Mouse (Mus musculus) embryonic facial prominence, embryonic 10.5 days (tissue): ENCODE results near the gene Socs5. TPM values are rescaled to one million over a fixed set of nuclear protein-coding genes. Genes with fewer than 3 reads are reported as not detected.

Source experiments
- DNase-seq: peaks from one replicate; pipeline ENCODE4 v3.0.0-alpha.2; 2017; ENCODE audit warnings: low spot score
- H3K27ac ChIP-seq: fragments of 300-500 bp; sonication (generic); replicated peaks from 2 replicates; pipeline ENCODE4 v1.5.1; 2016; ENCODE audit warnings: mild to moderate bottlenecking
- H3K27me3 ChIP-seq: fragments of 300-500 bp; sonication (generic); replicated peaks from 2 replicates; pipeline ENCODE4 v1.6.1; 2016; ENCODE audit warnings: low read depth, mild to moderate bottlenecking; ENCODE audit not compliant: poor library complexity, severe bottlenecking
- H3K36me3 ChIP-seq: fragments of 300-500 bp; sonication (generic); replicated peaks from 2 replicates; pipeline ENCODE4 v1.6.1; 2016; ENCODE audit warnings: mild to moderate bottlenecking, moderate library complexity
- H3K4me1 ChIP-seq: fragments of 300-500 bp; sonication (generic); 2 replicates; pipeline ENCODE4 v1.6.1; 2016
- H3K4me3 ChIP-seq: fragments of 300-500 bp; sonication (generic); 2 replicates; pipeline ENCODE4 v1.5.1; 2016; ENCODE audit warnings: mild to moderate bottlenecking, moderate library complexity
- H3K9me3 ChIP-seq: fragments of 300-500 bp; sonication (generic); 2 replicates; pipeline ENCODE4 v1.6.1; 2016; ENCODE audit warnings: mild to moderate bottlenecking
- whole genome bisulfite sequencing: fragments of 180-500 bp; shearing (Covaris S2); methylation state at CpG from one replicate; pipeline ENCODE4 v1.1.7; 2016; 5-methylcytosine and 5-hydroxymethylcytosine counted together
- polyA plus RNA-seq: library from polyadenylated mRNA; unstranded; fragments of >200 nt; fragmentation: Nextera tagmentation; extraction: Ambion mirVana; gene quantifications from 2 replicates; pipeline ENCODE4 v1.2.1, GENCODE M21; 2016

Gene Socs5
- polyA plus RNA-seq, 1 experiment from 2014 or later: 10.2 TPM

DNA sequence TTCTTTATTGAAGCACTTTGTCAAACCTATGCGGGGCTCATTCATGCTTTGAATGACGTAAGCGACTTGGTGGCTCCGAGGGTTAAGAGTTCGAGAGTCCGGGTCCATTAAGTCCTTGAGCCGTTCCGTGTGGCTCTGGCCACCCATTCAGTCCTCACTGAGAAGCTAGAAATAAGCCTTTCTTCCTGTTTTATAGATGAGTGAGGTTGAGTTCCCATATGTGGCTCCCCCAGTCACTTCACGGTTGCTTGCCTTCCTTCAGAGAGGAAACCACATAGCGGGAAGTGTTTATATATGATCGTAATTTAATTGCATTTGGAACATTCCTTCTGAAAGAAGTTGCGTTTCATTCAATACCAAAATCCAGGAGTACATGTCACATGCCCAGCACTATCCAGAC, 42.3 kb downstream of the Socs5 start:
- no peaks in the 10 kb centered on the region for H3K4me1 ChIP-seq
- no peaks in the 10 kb centered on the region for H3K9me3 ChIP-seq
- H3K27me3 ChIP-seq: no peaks in the 10 kb centered on the region
- WGBS: 92% methylated on average over 12 of the region's 12 CpGs
- no peak for DNase-seq
- no peak overlapping the region for H3K4me3 ChIP-seq
- H3K36me3 ChIP-seq: no peaks in the 10 kb centered on the region
- no peak overlapping the region for H3K27ac ChIP-seq

DNA sequence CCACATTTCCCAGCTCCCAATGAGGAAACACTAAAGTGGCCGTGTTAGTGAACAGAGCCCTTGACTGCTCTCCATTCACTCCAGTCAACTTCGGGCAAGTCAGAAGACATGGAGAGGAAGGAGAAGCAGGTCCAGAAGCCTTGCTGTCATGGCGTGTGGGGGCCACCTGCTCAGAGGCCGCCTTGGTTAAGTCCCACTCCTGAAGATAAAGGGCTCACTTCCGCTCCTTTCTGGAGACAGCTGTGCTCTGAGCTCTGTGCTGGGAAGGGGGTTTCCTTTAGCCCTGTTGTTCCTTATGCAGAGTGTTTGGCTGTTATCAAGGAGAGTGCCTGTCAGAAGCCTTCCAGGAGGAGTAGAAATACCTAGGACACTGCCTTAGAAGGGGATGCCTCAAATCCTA, 45.5 kb downstream of the Socs5 start:
- DNase-seq: no peak
- no peaks in the 10 kb centered on the region for H3K36me3 ChIP-seq
- H3K9me3 ChIP-seq: no peaks in the 10 kb centered on the region
- H3K4me3 ChIP-seq: no peak overlapping the region
- no peak overlapping the region for H3K27ac ChIP-seq
- H3K4me1 ChIP-seq: peaks cover 4% of the 10 kb centered on the region; the same call in 1 of the 2 replicates
- WGBS: 61% methylated on average over 5 of the region's 5 CpGs
- no peaks in the 10 kb centered on the region for H3K27me3 ChIP-seq

DNA sequence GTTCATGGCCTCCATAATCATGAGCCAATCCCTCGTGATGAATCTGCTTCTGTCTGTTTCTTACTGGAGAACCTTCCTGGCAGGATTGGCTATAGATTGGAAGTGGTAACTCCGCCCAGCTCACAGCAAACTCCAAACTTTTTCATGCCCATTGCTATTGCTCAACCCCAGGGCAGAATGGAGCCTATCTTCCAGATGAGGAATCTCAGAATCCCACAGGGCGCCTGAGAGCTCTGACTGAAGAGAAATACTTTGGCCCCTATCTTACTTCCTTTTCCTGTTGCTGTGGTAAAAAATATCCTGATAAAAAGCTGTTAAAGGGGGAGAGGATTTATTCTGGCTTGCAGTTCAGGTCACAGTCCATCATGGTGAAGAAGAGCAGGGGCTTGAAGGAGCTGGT, 48.2 kb downstream of the Socs5 start:
- DNase-seq: no peak
- Histone ChIP-seq H3K9me3 (no peaks in the 10 kb centered on the region), H3K4me1 (peaks cover 4% of the 10 kb centered on the region; the same call in 1 of the 2 replicates), H3K27ac (no peak overlapping the region), H3K4me3 (no peak overlapping the region), H3K36me3 (no peaks in the 10 kb centered on the region), H3K27me3 (no peaks in the 10 kb centered on the region)
- 77% methylated on average over 3 of the region's 3 CpGs for WGBS

DNA sequence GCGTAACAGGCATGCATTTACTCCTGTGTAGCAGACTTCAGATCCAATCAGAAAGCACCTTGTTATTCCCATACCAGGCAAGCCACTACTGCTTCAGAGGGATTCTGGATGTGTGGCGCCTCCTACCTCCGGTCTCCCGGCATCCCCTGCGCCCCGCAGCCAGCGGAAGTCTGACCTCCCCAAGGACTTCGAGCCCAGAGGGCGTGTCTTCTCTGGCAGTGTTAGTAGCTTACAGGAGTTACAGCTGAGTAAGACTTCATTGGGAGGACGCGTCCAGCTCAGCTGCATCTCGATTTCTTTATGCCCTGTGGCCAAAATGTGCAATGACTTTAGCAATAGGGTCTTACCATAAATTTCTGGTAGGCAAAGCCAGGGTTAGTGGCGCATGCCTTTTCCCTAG, 50.3 kb downstream of the Socs5 start:
- H3K36me3 ChIP-seq: no peaks in the 10 kb centered on the region
- peaks cover 4% of the 10 kb centered on the region; the same call in 1 of the 2 replicates for H3K4me1 ChIP-seq
- peak; percentile 37 for DNase-seq
- no peak overlapping the region for H3K4me3 ChIP-seq
- no peak overlapping the region for H3K27ac ChIP-seq
- no peaks in the 10 kb centered on the region for H3K27me3 ChIP-seq
- WGBS: 71% methylated on average over 13 of the region's 13 CpGs
- H3K9me3 ChIP-seq: no peaks in the 10 kb centered on the region

DNA sequence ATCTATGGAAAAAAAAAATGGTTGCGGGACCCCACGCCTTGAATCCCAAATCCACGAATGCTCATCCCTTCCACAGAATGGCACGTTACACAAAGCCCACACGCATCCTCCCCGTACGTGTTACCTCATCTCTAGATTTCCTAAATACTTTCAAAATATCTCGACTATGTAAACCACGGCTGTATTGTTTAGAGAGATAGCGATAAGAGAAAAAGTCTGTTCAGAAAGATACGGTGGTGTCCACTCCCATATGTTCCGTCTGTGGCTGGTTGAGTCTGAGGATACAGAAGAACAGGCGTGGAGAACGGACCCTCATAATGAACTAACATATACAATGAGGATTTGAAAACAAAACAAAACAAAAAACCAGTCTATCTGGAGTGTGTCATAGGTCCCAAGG, 51.1 kb downstream of the Socs5 start:
- Histone ChIP-seq H3K4me1 (peaks cover 4% of the 10 kb centered on the region; the same call in 1 of the 2 replicates), H3K27ac (no peak overlapping the region), H3K4me3 (no peak overlapping the region), H3K9me3 (no peaks in the 10 kb centered on the region), H3K36me3 (no peaks in the 10 kb centered on the region), H3K27me3 (no peaks in the 10 kb centered on the region)
- 92% methylated on average over 14 of the region's 14 CpGs for WGBS
- no peak for DNase-seq

DNA sequence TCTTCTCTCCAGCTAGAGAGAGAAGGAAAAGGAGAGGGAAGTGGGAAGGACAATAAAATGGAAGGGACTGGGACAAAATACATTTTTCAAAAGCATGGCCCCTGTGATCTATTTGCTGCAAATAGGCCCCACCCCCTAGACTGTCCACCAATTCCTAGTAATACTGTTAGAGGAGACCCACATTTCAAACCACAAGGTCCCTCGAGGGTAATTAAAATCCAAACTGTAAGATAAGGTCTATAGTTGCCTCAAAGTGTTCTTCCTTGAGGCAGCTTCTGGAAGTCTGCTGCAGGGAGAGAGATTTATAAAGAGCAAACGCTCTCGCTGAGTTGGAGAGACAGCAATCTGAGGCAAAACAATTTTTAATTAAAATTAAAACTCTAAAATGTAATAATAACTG, 52.8 kb downstream of the Socs5 start:
- Histone ChIP-seq H3K27ac (no peak overlapping the region), H3K4me1 (peaks cover 9% of the 10 kb centered on the region), H3K4me3 (no peak overlapping the region), H3K9me3 (no peaks in the 10 kb centered on the region), H3K27me3 (no peaks in the 10 kb centered on the region), H3K36me3 (no peaks in the 10 kb centered on the region)
- no peak for DNase-seq
- 92% methylated on average over 3 of the region's 3 CpGs for WGBS

DNA sequence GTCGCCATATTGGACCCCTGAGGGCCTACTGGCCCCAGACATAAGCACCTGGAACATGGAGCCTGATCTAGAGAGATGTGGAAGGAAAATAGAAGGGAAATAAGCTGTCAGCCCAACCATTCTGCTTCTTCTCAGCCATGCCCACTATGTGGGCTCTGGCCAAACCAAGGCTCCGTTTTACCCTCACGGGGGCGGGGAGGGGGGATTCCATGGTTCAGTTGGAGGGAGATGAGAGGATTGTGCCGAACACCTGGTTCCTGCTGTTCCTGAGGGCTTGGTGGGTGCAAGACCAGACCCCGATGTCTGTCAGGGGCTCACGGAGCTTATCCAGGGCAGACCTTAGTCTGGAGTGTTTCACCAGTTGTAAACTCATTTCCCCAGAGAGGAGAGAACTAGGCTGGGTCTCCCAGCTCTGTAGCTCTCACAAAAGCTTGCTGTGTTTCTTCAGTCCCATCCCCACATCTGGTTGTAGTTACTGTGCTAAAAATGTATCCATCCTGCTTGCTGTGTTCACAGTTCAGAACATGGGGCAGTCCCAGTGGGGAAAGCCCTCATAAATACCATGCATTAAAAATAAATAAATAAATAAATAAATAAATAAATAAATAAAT, 56.9 kb downstream of the Socs5 start:
- Histone ChIP-seq H3K36me3 (no peaks in the 10 kb centered on the region), H3K4me3 (no peak overlapping the region), H3K27me3 (no peaks in the 10 kb centered on the region), H3K4me1 (peaks cover 5% of the 10 kb centered on the region), H3K27ac (peak overlapping the region; percentile 41; the same call in 1 of the 2 replicates), H3K9me3 (no peaks in the 10 kb centered on the region)
- DNase-seq: peak; percentile 39
- WGBS: 62% methylated on average over 7 of the region's 7 CpGs

DNA sequence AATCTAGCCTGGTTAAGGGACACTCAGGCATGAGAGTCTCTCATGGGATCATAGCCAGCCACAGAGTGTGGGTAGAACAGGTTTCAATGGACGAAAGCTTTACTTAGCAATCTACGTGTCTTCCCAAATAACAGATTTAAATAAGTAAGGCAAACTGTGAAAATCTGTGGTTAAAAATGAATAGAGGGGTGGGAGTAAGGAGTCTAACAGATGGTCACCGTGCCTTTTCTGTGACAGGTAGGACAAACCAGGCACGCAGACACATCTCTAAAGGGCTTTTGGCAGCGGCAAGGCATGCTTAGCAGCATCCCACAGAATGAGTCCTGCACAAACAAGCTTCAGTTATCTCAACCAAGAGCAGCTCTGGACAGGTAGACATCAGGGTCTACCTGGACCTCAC, 59.9 kb downstream of the Socs5 start:
- H3K27me3 ChIP-seq: no peaks in the 10 kb centered on the region
- no peaks in the 10 kb centered on the region for H3K36me3 ChIP-seq
- peaks cover 2% of the 10 kb centered on the region; the same call in 1 of the 2 replicates for H3K9me3 ChIP-seq
- WGBS: 96% methylated on average over 5 of the region's 5 CpGs
- no peak overlapping the region for H3K4me3 ChIP-seq
- no peak overlapping the region for H3K27ac ChIP-seq
- H3K4me1 ChIP-seq: peaks cover 5% of the 10 kb centered on the region
- DNase-seq: no peak

DNA sequence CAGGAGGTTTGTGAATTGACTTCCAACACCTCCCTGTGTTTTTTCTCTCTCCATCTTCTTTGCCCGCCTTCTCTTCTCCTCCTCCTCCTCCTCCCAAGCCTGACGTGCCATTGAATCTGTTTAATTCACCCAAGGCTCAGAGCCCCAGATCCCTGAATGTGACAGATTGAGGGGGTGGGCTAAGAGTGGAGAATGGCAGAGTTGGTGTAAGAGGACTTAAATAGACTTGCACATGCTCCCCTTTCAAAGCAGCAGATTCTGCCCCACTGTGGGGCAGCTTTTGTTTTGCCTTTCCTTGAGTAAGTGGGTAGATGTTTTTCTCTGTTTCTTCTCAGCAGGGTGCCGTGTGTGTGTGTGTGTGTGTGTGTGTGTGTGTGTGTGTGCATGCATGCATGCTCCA, 61.6 kb downstream of the Socs5 start:
- DNase-seq: no peak
- Histone ChIP-seq H3K27me3 (no peaks in the 10 kb centered on the region), H3K4me3 (no peak overlapping the region), H3K36me3 (no peaks in the 10 kb centered on the region), H3K4me1 (peaks cover 5% of the 10 kb centered on the region), H3K9me3 (peaks cover 14% of the 10 kb centered on the region; the same call in 1 of the 2 replicates), H3K27ac (no peak overlapping the region)
- 72% methylated on average over 3 of the region's 3 CpGs for WGBS

DNA sequence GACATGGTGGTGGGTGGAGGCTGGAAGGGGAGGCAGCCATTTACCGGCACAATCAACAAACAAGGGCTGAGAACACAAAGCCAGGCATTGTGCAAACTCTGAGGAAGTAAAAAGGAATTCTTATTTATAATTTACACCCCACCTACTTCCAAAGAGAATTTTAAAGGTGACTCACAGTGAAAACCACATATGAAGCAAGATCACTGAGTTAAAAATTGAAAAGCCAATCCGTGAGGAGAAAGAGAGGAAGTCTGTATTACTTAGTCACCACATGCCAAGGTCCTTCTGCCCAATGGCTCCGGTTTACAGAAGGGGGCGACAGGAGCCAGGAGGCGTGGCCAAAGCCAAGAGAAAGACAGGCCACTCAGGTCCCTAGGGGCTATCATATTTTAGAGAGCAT, 62.9 kb downstream of the Socs5 start:
- WGBS: 52% methylated on average over 5 of the region's 5 CpGs
- no peaks in the 10 kb centered on the region for H3K27me3 ChIP-seq
- no peak overlapping the region for H3K27ac ChIP-seq
- no peak for DNase-seq
- no peak overlapping the region for H3K4me3 ChIP-seq
- no peaks in the 10 kb centered on the region for H3K4me1 ChIP-seq
- H3K9me3 ChIP-seq: peaks cover 14% of the 10 kb centered on the region; the same call in 1 of the 2 replicates
- no peaks in the 10 kb centered on the region for H3K36me3 ChIP-seq

DNA sequence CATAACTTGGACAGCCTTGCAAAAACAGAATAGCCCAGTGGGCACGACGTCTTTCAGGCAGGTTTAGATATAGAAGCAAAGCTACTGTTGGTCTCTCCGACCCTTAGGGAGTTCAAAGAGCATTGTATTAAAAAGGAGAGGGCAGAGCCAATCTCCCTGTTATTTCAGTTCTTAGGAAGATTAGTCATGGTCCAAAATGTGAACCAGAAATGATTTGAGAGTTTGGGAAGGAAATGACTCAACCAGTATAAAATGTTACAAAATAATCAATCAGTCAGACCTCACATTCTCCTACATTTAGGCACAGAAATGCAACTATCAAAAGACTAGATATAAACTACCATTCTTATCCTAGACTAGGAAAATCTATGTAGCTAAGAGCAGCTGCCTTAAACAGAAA, 64.6 kb downstream of the Socs5 start:
- Histone ChIP-seq H3K36me3 (no peaks in the 10 kb centered on the region), H3K9me3 (peaks cover 14% of the 10 kb centered on the region; the same call in 1 of the 2 replicates), H3K4me3 (no peak overlapping the region), H3K27ac (no peak overlapping the region), H3K4me1 (peaks cover 6% of the 10 kb centered on the region; the same call in 1 of the 2 replicates), H3K27me3 (no peaks in the 10 kb centered on the region)
- WGBS: 82% methylated on average over 3 of the region's 3 CpGs
- DNase-seq: no peak

DNA sequence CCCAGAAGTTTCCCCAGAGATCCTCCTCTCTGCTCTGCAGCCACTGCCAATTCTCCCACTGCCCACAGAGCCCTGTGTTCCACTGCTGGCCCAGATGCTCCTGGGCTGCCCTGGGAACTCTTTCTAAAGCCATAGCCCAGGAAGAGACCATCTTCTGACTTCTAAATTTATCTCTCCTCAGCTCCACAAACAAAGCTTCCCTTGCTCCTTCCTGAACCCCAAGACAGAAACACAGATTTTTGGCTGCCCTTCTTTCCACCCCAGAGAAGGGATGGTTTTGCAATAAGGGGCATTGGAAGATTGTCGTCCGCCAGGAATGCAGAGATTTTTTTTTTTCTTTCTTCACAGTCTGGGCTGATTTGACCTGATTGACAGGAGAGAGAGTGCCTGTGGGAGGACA, 66.5 kb downstream of the Socs5 start:
- Histone ChIP-seq H3K4me3 (no peak overlapping the region), H3K36me3 (no peaks in the 10 kb centered on the region), H3K27ac (no peak overlapping the region), H3K4me1 (peaks cover 12% of the 10 kb centered on the region), H3K27me3 (no peaks in the 10 kb centered on the region), H3K9me3 (peaks cover 14% of the 10 kb centered on the region; the same call in 1 of the 2 replicates)
- no peak for DNase-seq
- 81% methylated on average over 2 of the region's 2 CpGs for WGBS

DNA sequence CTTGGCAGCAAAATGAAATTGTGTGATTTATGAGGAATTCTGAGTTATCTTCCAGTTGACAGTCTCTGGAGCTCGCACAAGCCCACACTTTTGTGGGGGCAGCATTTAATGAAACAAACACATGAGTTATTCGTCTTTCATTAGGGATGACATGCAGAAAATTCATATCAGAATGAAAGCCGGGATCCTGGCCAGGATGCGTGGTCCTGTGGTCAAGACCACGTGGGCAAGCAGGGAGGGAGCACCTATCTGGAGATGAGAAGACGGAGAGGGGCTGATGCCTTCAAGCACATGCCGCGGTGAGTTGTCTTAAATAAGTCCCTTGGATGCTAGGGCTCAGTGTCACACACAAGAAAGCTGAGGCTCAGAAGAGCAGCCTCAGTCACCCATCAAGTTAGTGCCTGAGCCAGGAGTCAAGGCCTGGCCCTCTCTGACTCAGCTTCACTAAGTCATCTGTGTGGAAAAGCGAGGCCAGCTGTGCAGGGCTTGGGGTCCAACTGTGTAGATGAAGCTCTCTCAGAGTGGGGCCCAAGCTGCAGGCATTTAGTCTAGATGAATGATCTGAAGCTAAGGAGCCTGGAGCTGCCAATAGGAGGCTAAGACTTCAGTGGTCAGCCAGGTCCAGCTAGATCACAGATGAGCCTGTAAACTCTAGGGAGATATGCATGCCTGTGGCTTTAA, 67.3 kb downstream of the Socs5 start:
- Histone ChIP-seq H3K27me3 (no peaks in the 10 kb centered on the region), H3K9me3 (peaks cover 14% of the 10 kb centered on the region; the same call in 1 of the 2 replicates), H3K36me3 (no peaks in the 10 kb centered on the region), H3K4me3 (no peak overlapping the region), H3K4me1 (peaks cover 18% of the 10 kb centered on the region), H3K27ac (no peak overlapping the region)
- 92% methylated on average over 9 of the region's 9 CpGs for WGBS
- no peak for DNase-seq
